Mouse (Mus musculus) heart, postnatal 36 days (tissue): ENCODE data around the gene Acoxl. TPM values are rescaled to one million over a fixed set of nuclear protein-coding genes. Genes with fewer than 3 reads are reported as not detected.

Experiments
- DNase-seq, 2 experiments: peaks; one replicate each; pipeline ENCODE4 v3.0.0; 2021 to 2022
- intact Hi-C: fragments of 180-260 bp; cut with DNase I; formaldehyde crosslinking; loops from one replicate; pipeline ENCODE4 v1.15.1; 2025
- total RNA-seq, 2 experiments: library from RNA; stranded (reverse); gene quantifications; 2 replicates each; pipeline ENCODE4 v1.2.3; 2021

The Acoxl gene
- total RNA-seq, 2 experiments from 2014 or later: not detected

DNA sequence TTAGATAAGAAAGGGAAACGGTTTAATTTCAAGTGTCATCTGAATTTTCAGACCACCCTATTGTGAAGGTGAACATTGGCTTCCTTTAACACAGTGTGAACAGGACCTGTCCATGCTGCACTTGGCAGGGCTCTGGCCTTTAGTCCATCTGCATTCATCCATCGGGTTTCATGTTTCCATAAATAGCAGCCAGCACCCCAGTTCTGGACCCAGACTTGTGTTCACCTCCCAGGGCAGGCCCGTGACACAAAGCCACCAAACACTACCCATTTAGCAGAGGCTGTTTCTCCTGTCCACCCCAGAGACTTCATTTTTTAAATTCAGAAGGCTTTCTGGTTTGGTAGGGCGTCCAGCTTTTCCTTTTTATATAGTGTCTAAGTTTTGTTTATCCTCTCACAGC lies 92.9 kb downstream of the Acoxl start:
- intact Hi-C loops: no loop called here
- no peak for DNase-seq

DNA sequence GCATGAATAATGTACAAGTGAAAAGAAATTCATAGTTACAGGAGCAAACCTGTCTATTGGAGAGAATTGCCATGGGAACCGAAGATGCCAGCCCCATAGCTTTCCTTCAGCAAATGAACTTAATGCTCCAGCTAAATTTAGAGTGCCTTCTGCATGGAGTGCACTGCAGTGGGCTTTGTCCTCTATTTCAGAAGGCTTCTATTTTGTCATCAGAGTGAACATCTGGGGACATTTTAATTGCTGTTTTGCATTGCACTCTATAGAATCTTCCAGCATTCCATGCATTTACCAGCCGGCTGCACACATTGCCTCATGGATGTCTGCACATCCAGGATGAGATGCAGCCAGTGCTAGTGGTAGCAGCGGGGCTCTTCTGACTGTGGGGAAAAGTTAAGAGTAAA lies 94.9 kb downstream of the Acoxl start:
- no peak for DNase-seq
- intact Hi-C loops: no loop called here

DNA sequence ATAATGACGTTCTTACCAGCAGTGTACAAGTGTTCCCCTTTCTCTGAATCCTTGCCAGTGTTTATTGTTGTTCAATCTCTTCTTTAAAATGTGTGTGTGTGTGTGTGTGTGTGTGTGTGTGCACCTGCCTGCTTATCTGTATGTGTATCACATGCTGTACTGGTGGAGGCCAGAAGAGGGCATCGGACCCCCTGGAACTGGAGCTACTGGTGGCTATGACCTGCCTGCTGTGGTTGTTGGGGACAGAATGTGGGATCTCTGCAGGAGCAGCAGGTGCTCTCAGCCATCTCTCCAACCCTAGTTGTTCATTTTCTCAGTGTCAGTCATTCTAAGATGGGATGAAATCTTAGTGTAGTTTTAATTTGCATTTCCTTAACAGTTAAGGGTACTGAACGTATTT lies 98.4 kb downstream of the Acoxl start:
- intact Hi-C loops: no loop called here
- DNase-seq: no peak

DNA sequence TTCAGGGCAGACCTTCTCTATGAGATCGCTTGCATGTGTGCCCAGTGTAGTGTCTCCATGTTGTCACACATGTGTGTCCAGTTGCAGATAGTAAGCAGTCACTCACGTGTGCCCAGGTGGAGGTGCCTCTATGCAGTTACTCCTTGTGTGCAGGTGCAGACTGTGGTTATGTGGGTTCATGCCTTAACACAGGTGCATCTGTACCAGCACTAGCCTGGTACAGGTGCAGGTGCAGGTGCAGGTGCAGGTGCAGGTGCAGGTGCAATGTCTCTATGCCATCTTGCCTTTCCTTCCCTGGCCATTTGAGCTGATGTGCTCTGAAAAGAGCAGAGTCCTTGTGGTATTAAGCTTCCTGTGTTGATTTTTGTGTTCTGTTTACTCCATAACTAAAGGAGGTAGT lies 100.5 kb downstream of the Acoxl start:
- DNase-seq: no peak
- intact Hi-C loops: no loop called here

DNA sequence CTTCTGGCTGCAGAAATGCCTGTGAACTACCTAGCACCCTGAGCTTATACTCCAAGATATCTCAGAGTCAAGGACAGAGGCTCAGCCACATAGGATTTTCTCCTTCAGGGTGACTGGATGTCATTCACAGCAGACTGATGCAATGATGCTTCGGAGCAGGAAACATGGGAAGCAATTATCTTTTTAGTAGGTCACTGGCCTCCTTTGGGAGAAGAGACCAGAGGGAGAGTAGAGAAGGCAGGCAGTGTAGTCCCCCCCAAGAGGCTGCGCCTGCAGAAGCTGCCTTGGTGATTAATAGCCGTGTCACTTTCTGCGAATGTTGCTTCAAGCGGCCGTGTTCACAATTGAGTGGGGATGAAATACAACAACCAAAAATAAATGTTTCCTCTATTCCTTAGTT lies 121.9 kb downstream of the Acoxl start:
- DNase-seq: no peak
- intact Hi-C loops: no loop called here

DNA sequence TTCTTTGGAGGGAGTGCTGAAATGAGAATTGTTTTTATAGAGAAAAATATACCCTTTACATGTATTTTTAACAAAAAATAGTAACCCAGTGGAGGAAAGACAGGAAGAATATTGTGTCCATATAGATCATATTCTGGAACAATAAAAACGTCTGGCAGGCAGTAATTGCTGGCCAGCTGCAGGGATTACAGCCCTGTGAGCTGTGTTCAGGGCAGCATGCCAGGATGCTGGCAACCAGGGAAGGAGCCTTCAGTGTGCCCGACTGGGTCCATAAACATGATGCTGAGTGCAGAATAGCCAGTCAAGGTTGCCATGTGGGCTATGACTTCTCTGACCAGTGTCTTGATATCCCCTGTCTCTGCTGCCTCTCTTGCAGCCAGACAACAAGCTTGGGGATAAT lies 122.5 kb downstream of the Acoxl start:
- DNase-seq: peak; percentile 10 to 11

DNA sequence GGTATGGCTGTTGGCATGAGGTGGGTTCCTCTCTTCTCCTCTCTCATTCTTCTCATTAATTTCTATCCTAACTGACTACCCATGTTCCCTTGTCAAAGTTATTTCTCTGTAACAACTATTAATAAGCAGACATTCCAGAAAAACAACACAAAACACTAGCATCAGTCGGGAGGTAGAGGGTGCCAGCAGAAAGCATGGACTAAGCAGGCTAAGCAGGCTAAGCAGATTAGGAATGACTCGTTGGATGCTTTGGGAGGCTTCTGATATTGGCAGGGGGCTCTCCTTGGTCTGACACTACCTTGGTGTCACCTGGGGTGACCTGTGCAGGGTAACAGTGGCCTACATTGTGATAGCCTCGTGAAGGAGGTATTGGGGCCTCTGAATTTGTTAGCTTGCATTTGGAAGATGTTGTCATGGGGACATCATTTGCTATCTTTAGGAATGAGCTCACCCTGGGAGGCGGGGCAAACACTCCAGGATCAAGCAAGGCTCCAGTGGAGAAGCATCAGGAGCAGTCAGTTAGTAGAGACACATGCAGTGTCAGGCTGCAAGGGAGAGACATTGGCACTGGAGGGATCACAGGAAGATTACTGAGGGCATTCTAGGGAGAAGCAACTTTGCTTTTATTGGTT lies 123.2 kb downstream of the Acoxl start:
- peak; percentile 8 to 17 for DNase-seq
- intact Hi-C loops: no loop called here

More for the DNA sequence above, 122.5 kb downstream of the Acoxl start:
- intact Hi-C loops: no loop called here

DNA sequence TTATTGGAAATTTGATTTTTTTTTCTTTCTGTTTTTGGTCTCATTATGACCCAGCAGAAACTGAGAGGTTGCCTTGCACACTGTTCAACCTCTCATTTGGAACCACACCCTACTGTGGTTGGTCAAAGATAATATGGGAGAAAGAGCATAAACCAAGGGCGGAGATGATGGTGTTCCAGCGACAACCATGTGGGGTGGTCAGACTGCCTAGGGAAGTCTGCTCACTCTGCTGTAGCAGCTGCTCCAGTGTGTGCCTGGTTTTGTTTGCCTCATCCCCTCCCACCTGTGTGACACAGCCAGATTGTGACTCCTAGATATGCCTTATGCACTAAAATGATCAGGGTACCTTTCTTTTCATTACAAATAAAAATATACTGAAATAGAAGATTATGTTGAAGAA lies 130.3 kb downstream of the Acoxl start:
- no peak for DNase-seq
- intact Hi-C loops: no loop called here

DNA sequence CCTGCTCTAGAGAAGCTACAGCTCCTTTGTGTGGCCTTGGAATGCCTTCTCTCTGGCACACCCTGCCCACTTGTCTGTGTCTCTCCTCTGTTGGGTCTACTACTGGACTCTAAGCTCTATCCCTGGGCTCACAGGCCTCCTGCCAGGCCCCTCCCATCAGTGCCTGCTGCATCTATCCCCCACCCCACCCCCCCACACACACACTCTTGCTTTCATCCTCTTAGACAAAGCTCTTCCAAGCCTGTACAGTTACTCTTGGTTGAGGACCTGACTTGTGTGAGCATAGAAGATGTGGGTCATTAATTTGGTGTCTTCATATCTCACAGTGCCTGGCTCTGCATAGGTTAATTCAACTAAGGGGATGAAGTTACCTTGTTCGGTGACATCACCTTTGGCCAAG lies 137.6 kb downstream of the Acoxl start:
- DNase-seq: no peak
- intact Hi-C loops: no loop called here

DNA sequence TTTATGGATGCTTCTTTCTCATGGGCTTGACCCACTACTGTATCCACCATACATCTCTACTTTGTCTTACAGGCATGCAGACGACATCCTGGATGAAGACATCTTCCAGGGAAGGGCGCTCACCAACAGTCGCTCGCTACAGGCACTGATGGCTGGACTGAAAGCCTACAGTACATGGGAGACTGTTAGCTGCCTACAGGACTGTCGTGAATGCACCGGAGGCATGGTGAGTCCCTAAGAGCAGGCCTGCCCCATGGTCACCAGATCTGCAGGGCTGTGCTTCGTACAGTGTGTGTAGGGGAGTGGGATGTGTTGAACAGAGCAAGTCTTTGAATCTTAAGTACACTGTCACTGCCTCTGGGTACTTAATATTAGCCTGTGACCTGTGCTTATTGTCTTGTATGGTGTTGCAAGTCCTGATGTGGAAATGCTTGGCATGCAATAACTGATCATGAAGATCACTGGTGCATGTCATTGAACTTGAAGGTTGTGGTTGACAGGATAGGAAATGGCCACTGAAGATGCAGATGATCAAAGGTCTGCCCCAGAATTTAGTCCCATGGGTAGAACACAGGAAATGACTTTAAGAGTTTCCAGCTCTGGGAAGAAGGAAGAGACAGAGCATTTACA lies 140.0 kb downstream of the Acoxl start:
- intact Hi-C loops: no loop called here
- no peak for DNase-seq

DNA sequence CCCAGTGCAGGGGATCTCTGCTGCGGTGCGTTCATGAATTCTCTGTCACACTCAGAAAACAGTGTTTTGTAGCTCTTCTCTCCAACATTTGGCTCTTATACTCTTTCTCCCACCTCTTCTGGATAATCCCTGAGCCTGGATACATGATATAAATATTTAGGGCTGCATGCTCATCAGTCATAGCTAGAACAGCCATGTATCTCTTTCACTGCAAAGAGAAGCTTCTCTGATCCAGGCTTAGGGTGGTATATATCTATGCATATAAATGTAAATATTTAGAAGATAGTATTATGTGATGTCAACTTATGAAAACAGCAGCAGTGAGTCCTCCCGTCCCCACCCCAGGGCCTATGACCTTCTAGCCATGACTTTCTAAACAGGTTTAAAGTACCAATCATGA lies 143.9 kb downstream of the Acoxl start:
- DNase-seq: no peak
- intact Hi-C loops: no loop called here

DNA sequence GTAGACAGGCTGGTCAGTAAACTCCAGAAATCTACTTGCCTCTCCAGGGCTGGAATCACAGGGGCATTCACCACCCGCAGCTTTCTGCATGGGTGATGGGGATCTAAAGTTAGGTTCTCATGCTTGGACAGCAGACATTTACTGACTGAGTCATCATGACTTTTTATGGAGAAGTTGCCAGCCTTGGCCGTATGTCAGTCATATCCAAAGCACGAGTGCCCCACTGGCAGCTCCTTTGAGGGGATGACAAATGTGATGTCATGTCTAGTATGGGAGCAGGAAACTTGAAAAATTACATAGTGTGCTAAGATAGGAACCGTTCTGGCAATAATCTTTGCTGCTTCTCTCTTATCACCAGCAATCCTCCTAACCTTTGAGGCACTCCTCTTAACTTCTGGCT lies 144.6 kb downstream of the Acoxl start:
- DNase-seq: no peak
- intact Hi-C loops: no loop called here

DNA sequence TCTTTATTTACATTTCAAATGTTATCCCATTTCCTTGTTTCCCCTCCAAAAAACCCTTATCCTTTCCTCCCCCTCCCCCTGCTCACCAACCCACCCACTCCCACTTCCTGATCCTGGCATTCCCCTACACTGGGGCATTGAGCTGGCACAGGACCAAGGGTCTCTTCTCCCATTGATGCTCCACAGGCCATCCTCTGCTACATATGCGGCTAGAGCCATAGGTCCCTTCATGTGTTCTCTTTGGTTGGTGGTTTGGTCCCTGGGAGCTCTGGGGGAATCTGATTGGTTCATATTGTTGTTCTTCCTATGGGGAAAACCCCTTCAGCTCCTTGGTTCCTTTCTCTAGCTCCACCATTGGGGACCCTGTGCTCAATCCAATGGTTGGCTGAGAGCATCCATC lies 145.3 kb downstream of the Acoxl start:
- intact Hi-C loops: no loop called here

DNA sequence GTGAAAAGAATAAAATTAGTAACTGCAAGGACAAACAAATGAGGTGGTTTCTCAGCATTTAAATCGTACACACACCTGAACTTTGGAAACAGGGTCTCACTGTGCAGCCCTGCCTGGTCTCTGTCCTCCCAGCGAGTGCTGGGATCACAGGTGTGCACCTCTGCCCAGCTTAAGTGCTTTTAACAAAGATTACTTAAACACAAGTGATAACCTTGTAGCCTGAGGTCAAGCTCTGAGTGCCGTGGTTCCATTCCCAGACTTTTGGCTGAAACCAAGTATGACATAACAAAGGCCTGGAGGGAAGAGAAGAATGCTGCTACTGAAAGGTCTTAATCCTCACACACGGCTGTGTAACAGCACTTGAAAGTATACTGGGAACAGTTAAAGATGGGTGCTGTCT lies 149.0 kb downstream of the Acoxl start:
- no peak for DNase-seq
- intact Hi-C loops: no loop called here

More for the DNA sequence above, 145.3 kb downstream of the Acoxl start:
- DNase-seq: no peak

DNA sequence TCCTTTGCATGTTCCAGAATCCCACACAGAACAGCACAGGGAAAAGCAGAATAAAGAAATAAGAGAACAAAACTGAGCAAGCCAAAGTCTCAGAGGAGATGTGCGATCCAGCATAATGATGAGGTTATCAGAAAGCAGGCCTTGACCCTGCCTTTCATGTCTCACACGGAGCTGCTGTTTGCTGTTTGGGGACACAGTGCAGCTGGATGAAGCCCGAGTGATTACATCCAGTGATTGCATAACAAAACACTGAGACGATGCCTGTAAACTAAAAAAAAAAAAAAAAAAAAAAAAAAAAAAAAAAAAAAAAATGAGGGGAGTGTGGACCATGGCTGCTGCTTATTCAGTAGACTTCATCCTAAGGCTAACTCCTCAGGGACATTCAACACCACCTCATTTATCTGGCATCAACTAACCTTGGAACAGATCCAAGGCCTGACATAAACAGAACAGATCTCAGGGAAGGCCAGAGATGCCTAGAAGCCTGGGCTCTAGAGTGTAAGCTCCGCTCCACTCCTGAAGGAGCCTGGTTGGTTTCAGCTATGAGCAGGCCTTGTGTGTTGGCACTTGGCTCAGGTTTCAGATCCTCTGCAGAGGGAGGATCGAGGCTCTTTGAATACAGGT lies 152.3 kb downstream of the Acoxl start:
- intact Hi-C loops: no loop called here
- peak; percentile 18 to 29 for DNase-seq

DNA sequence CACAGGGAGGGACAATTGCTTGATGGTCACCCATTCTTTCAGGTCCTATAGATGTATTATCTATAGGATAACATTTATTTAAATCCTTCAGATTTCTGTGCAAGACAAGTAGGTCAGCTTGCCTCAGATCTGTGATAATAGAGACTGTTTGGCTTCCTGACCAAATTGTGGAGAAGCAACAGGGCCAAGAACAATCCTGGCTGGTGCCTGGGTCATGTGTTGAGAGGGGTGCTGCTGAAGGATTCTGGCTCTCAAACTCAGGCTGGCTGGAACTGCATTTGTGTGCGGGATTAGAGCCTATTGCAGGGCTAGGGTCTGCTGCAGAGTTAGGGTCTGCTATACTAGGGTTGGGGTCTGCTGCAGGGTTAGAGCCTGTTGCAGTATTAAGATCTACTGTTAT lies 153.0 kb downstream of the Acoxl start:
- intact Hi-C loops: no loop called here
- DNase-seq: peak; percentile 18 to 32

DNA sequence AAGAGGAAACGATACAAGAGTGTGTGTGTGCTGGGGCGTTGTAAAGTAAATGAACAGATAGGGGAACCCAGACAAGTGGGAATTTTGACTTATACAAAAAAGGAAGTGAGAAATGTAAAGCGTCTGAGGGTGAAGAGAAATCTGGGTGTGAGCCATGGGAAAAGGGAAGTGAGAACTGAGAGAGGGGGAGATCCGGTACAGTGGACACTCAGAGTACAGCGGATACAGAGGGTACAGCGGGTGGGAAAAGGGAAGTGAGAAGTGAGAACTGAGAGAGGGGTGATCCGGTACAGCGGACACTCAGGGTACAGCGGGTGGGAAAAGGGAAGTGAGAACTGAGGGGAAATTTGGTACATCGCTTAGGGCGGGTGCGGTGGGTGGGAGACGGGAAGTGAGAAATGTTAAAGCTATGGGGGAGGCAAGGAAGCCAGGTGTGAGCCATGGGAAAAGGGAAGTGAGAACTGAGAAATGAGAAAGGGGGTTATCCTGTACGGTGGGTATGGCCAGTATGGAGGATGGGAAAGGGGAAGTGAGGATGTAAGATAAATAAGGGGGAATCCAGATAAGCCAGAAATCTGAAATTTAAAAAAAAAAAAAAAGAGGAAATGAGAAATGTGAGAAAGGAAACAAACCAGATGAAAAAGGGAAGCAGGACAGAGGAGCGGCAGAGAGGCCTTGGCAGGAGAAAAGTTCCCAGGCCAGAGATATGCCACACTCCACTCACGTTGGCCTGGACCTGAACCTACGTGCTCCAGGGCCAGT lies 170.2 kb downstream of the Acoxl start:
- intact Hi-C loops: no loop called here
- no peak for DNase-seq

DNA sequence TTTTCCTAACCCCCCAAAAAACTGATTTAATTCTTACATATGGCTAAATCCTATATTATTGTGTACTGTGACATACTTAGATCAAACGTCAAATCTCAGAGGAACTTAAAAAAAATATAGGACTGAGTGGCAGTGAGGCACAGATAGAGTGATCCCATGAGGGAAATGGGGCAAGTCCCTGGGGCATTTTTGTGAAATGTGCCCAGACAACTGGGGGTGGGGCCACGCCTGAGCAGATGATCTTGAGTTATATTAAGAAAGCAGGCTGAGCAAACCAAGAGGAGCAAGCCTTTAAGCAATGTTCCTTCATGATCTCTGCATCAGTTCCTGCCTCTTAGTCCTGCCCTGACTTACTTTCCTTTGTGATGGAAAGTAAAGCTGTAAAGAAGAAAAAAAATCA lies 175.9 kb downstream of the Acoxl start:
- DNase-seq: no peak
- intact Hi-C loops: no loop called here

DNA sequence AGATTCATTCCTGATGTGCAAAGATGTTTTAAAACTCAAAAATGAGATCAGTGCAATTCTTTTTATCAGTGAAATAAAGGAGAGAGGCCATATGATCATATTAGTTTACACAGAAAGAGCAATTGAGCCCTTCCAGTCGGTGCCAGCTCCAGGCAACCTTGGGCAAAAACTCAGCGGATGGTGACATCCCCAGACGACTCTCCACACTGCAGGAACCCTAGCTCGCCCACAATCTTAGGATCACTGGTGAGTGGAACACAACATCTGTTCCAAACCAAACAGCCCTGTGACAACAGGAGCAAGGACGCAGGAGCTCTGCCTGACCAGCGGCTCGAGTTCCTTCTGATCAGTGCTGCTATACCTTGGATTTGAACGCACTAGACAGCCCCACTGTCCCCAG lies 176.9 kb downstream of the Acoxl start:
- DNase-seq: no peak
- intact Hi-C loops: no loop called here

DNA sequence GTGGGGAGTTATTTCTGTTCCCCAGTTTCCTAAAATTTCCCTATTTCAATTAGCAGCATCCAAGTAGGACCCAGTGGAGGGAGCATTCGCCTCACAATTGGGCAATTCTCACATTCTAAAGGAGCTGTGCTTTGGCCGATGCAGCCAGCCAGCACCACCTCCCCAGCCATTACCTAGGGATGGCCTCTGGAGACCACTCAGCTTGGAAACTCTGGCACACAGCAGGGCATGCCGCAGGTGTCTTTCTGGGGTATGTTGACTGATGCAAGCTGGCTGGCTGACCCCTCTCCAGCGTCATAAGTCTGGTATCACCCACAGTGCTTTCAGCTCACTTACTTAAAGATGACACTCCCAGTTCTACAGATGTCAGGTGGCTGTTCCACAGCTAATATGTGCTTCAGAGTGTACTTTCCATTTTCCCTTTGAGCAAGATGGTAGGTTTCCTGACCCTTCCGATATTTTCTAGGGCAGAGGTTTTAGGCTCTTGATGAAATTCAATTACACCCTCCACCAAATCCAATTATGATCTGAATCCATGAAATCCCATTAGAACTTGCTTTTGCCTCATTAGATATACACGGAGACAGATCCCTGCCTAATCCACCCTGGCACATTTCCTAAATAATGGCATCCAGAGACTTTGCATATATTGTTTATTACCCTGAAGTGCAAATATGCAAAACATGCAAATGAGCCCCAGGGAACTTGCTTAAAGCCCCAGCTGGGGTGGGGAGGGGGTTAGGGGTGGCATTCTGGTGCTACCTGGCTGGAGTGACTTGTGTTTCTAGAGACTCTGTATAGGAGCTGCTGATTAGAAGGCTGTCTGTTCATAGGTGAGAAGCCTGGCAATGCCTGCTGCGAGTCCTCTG lies 181.6 kb downstream of the Acoxl start:
- intact Hi-C loops: no loop called here
- DNase-seq: no peak

DNA sequence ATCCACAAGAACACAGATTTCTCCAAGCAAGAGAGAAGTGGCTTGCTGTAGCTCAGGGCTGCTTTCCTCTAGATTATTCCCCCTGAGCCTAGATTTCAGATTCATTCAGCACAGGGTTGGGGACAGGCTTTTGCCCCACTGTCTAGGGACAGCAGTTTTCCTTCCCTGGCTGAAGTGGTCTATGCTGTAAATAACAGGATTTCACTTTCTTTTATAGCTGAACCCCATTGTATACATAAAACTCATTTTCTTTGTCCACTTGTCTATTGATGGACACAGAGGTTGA lies 182.2 kb downstream of the Acoxl start:
- intact Hi-C loops: no loop called here
- DNase-seq: no peak
